Mouse (Mus musculus): ENCODE results near the gene S100a10. TPM values are rescaled to one million over a fixed set of nuclear protein-coding genes. Genes with fewer than 3 reads are reported as not detected.

The S100a10 gene
- 172 and 201 TPM in 2 replicates for polyA plus RNA-seq (2014; fragmentation: Nextera tagmentation; extraction: Ambion mirVana)

DNA sequence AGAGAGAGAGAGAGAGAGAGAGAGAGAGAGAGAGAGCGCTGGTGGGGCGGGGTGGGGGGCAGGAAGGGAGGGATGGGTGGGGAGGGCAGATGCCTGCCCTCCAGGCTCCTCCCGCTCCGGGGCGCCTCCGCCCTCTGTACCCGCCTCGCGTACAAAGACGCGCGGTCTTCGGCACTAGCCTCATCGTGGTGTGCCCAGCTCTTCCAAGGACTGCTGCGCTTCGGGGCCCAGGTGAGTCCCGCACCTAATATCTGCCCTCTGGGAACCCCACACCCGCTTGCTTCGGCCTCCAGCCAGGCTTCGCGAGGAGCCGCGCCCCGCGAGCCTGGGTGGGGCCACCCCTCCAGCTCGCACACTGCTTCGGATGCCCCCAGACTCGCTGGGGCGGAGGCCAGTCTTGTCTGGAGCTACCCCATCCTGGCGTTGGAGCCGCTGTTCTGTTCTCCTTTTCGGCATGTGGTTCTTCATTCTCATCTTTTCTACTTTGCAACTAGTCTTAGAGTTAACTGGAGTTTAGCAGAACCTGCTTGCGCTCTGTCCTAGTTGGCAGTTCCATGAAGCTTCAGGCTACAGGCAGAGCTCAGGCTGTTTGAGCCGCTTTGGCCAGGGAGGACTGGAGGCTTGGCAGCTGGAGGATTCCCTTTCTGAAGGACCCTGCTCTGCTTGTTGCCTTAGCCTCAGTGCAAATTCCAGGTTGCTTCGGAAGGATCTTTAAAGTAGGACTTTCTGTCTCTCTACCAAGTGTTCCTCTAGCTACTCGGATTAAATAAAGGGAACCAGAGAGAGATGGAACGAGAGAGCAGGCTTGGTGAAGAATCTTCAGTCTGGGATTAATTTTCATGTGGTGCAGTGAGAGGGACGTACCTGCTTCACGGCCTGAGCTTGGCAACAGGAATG, at the start of gene S100a10:
Gene S100a10 (plus strand): TSS at position 100 of the 897 bp plus-strand sequence.
- Histone ChIP-seq H3K36me3 (replicated peaks; ENCODE audit: control insufficient read depth, insufficient read depth) (no peaks in the 10 kb centered on the region), H3K4me3 (replicated peaks; ENCODE audit: low read length) (peak within 1 kb of the TSS; percentile 45), H3K4me2 (replicated peaks) (peak within 1 kb of the TSS; percentile 82), H3K27me3 (ENCODE audit: control insufficient read depth, insufficient read depth, low read length) (peaks cover 13% of the 10 kb centered on the region), H3K4me1 (replicated peaks; ENCODE audit: control insufficient read depth, insufficient read depth, low read length) (peaks cover 10% of the 10 kb centered on the region), H3K9ac (peak within 1 kb of the TSS; percentile 55), H3K27ac (peak within 1 kb of the TSS; percentile 29), H3K9me3 (ENCODE audit: control insufficient read depth, low read length) (no peaks in the 10 kb centered on the region)
- peak; percentile 37 for DNase-seq (ENCODE audit: low spot score)
- ATAC-seq (ENCODE audit: low FRiP score), result peak; percentile 74
- 3% methylated on average over 38 of the region's 39 CpGs for WGBS

DNA sequence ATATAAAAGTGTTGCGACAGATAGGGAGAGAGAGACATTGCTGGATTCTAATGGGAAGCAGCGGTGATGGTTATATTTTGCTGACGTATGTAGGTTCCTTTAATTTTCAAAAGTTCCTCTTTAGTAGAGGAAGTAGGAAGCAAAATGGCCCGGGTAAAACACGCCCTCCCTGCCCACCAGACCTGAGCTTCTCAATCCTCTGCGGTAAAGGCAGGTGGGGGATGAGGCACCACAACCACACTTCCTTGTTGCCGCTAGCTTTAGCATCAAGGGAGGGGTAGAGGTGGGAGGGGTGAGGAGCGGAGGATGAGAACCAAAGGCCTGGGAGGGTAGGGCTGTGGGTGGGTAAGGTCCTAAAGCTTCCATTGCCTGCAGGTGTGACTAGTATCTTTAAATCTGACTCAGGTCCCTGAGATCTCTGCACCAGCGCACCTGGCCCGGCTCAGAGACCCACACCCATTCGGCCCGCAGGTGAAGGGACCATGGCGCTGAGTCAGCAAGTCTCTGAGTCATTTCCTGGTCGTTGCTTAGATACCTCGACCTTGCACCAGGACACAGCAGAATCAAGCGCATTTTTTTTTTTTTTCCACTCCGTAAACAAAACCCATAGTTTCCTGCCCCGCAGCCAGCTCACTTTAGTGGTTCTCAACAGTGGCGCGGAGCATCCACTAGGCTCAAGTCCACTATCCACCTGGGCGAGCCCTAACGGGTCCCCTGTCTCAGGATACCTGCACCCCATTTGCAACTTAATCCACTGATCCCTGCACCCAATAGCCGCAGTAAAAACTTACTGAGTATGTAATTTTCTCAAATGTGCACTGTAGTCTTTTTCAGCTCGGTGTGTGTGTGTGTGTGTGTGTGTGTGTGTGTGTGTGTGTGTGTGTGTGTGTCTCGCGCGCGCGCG, 48.7 kb upstream of the S100a10 start:
- ATAC-seq (ENCODE audit: low FRiP score) (no peak), DNase-seq (ENCODE audit: low spot score) (no peak)
- Histone ChIP-seq H3K36me3 (replicated peaks; ENCODE audit: control insufficient read depth, insufficient read depth) (no peaks in the 10 kb centered on the region), H3K4me3 (replicated peaks; ENCODE audit: low read length) (no peak overlapping the region), H3K4me2 (replicated peaks) (peak overlapping the region; percentile 22; the same call in 1 of the 2 replicates), H3K9me3 (ENCODE audit: control insufficient read depth, low read length) (peaks cover 8% of the 10 kb centered on the region; the same call in 1 of the 2 replicates), H3K9ac (no peak overlapping the region), H3K27ac (no peak overlapping the region), H3K27me3 (ENCODE audit: control insufficient read depth, insufficient read depth, low read length) (no peaks in the 10 kb centered on the region), H3K4me1 (replicated peaks; ENCODE audit: control insufficient read depth, insufficient read depth, low read length) (no peaks in the 10 kb centered on the region)
- 49% methylated on average over 30 of the region's 30 CpGs for WGBS

DNA sequence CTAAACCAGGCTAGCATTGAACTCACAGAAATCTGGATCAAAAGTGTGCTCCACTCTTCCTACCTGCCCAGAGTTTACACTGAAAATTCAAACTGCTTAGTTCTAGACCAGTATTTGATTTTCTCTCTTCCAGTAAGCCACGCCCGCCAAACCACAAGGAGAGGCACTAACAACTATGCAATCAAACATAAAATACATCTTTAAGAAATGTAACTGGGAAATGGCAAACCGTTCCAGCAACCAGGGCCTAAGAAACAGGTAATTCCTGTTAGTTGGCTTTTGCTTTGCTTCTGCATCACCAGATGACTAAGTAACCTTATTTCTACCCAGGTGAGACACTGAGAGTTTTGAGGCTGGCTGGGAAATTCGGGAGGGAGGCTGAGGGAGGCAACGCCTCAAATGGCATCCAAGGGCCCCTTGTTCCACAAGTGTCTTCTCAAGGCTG, 48.0 kb upstream of the S100a10 start:
- peaks cover 8% of the 10 kb centered on the region; the same call in 1 of the 2 replicates for H3K9me3 ChIP-seq (ENCODE audit: control insufficient read depth, low read length)
- no peak overlapping the region for H3K9ac ChIP-seq
- no peaks in the 10 kb centered on the region for H3K4me1 ChIP-seq (replicated peaks; ENCODE audit: control insufficient read depth, insufficient read depth, low read length)
- no peak overlapping the region for H3K27ac ChIP-seq
- H3K36me3 ChIP-seq (replicated peaks; ENCODE audit: control insufficient read depth, insufficient read depth), result no peaks in the 10 kb centered on the region
- 81% methylated on average over 5 of the region's 5 CpGs for WGBS
- DNase-seq (ENCODE audit: low spot score), result no peak
- no peak overlapping the region for H3K4me2 ChIP-seq (replicated peaks)
- no peak overlapping the region for H3K4me3 ChIP-seq (replicated peaks; ENCODE audit: low read length)
- no peaks in the 10 kb centered on the region for H3K27me3 ChIP-seq (ENCODE audit: control insufficient read depth, insufficient read depth, low read length)
- no peak for ATAC-seq (ENCODE audit: low FRiP score)

GRCm38 (mm10) chr3:93509301-93509700, 45.6 kb upstream of the S100a10 start:
- WGBS, result 81% methylated on average over 1 of the region's 1 CpGs
- H3K9ac ChIP-seq, result no peak overlapping the region
- no peaks in the 10 kb centered on the region for H3K27me3 ChIP-seq (ENCODE audit: control insufficient read depth, insufficient read depth, low read length)
- H3K36me3 ChIP-seq (replicated peaks; ENCODE audit: control insufficient read depth, insufficient read depth), result no peaks in the 10 kb centered on the region
- H3K4me2 ChIP-seq (replicated peaks), result no peak overlapping the region
- H3K4me1 ChIP-seq (replicated peaks; ENCODE audit: control insufficient read depth, insufficient read depth, low read length), result no peaks in the 10 kb centered on the region
- ATAC-seq (ENCODE audit: low FRiP score), result no peak
- no peaks in the 10 kb centered on the region for H3K9me3 ChIP-seq (ENCODE audit: control insufficient read depth, low read length)
- DNase-seq (ENCODE audit: low spot score), result no peak
- H3K27ac ChIP-seq, result no peak overlapping the region
- H3K4me3 ChIP-seq (replicated peaks; ENCODE audit: low read length), result no peak overlapping the region

DNA sequence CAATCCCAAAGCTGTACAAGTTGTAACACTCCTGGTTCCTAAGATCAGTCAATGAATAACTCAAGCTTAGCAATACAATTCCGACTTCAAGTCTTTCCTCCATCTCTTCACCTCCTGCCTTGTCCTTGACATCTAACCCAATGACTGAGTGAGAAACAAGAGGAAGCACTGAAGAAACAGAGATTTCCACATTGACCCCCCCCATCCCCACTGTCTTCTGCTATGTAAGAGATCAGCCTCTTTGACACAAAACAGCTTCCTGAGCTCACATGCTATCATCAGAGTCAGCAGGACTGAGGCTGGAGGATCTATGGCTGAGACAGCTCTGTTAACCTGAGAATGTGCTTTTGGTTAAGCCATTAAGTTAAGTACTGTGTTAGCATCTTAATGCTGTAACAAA, 43.8 kb upstream of the S100a10 start:
- no peak for ATAC-seq (ENCODE audit: low FRiP score)
- Histone ChIP-seq H3K4me1 (replicated peaks; ENCODE audit: control insufficient read depth, insufficient read depth, low read length) (no peaks in the 10 kb centered on the region), H3K9me3 (ENCODE audit: control insufficient read depth, low read length) (no peaks in the 10 kb centered on the region), H3K36me3 (replicated peaks; ENCODE audit: control insufficient read depth, insufficient read depth) (no peaks in the 10 kb centered on the region), H3K27ac (no peak overlapping the region), H3K9ac (no peak overlapping the region), H3K4me3 (replicated peaks; ENCODE audit: low read length) (no peak overlapping the region), H3K27me3 (ENCODE audit: control insufficient read depth, insufficient read depth, low read length) (no peaks in the 10 kb centered on the region), H3K4me2 (replicated peaks) (no peak overlapping the region)
- WGBS, result 87% methylated on average over 1 of the region's 1 CpGs
- no peak for DNase-seq (ENCODE audit: low spot score)

DNA sequence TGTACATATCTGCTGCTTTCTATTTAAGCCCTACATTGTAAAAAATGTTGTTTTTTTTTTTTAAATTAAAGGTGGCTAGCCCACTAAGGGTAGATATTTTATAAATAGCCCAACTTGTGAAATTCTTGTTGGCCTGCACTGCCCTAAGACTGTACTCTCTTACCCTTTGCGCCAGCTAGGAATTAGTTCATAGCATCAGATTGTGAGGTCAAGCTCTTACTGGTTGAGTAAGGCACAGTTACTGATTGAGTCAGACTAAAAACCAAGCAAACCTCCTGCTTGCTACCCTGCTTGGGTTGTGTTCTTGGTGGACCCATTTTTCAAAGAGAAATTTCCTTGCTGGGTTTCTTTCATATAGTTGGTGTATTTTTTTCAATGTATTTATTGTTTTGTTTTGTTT, 43.1 kb upstream of the S100a10 start:
- Histone ChIP-seq H3K27me3 (ENCODE audit: control insufficient read depth, insufficient read depth, low read length) (no peaks in the 10 kb centered on the region), H3K9ac (no peak overlapping the region), H3K4me3 (replicated peaks; ENCODE audit: low read length) (no peak overlapping the region), H3K36me3 (replicated peaks; ENCODE audit: control insufficient read depth, insufficient read depth) (no peaks in the 10 kb centered on the region), H3K4me1 (replicated peaks; ENCODE audit: control insufficient read depth, insufficient read depth, low read length) (no peaks in the 10 kb centered on the region), H3K9me3 (ENCODE audit: control insufficient read depth, low read length) (no peaks in the 10 kb centered on the region), H3K27ac (no peak overlapping the region), H3K4me2 (replicated peaks) (no peak overlapping the region)
- WGBS, result 97% methylated on average over 1 of the region's 1 CpGs
- no peak for ATAC-seq (ENCODE audit: low FRiP score)
- no peak for DNase-seq (ENCODE audit: low spot score)

- H3K27me3 ChIP-seq (ENCODE audit: control insufficient read depth, insufficient read depth, low read length), result no peaks in the 10 kb centered on the region
- no peak overlapping the region for H3K4me3 ChIP-seq (replicated peaks; ENCODE audit: low read length)
- 81% methylated on average over 7 of the region's 7 CpGs for WGBS
- ATAC-seq (ENCODE audit: low FRiP score), result no peak
- H3K9ac ChIP-seq, result no peak overlapping the region
- no peaks in the 10 kb centered on the region for H3K9me3 ChIP-seq (ENCODE audit: control insufficient read depth, low read length)
- no peaks in the 10 kb centered on the region for H3K4me1 ChIP-seq (replicated peaks; ENCODE audit: control insufficient read depth, insufficient read depth, low read length)
- no peaks in the 10 kb centered on the region for H3K36me3 ChIP-seq (replicated peaks; ENCODE audit: control insufficient read depth, insufficient read depth)
- no peak for DNase-seq (ENCODE audit: low spot score)
- H3K4me2 ChIP-seq (replicated peaks), result no peak overlapping the region
- no peak overlapping the region for H3K27ac ChIP-seq
Measured at GRCm38 (mm10) chr3:93512386-93513101, 42.3 kb upstream of the S100a10 start.

- 88% methylated on average over 3 of the region's 3 CpGs for WGBS
- no peak for ATAC-seq (ENCODE audit: low FRiP score)
- Histone ChIP-seq H3K4me2 (replicated peaks) (no peak overlapping the region), H3K9ac (no peak overlapping the region), H3K4me3 (replicated peaks; ENCODE audit: low read length) (no peak overlapping the region), H3K27me3 (ENCODE audit: control insufficient read depth, insufficient read depth, low read length) (no peaks in the 10 kb centered on the region), H3K36me3 (replicated peaks; ENCODE audit: control insufficient read depth, insufficient read depth) (no peaks in the 10 kb centered on the region), H3K9me3 (ENCODE audit: control insufficient read depth, low read length) (no peaks in the 10 kb centered on the region), H3K27ac (no peak overlapping the region), H3K4me1 (replicated peaks; ENCODE audit: control insufficient read depth, insufficient read depth, low read length) (no peaks in the 10 kb centered on the region)
- DNase-seq (ENCODE audit: low spot score), result no peak
Measured at GRCm38 (mm10) chr3:93514628-93515027, 40.3 kb upstream of the S100a10 start.

Data from hindbrain, embryonic 14.5 days (tissue).